Mouse (Mus musculus) E14TG2a.4 (cell line): Measurements from ENCODE around the gene Ext2.

Experiments
- CTCF ChIP-seq: conservative IDR thresholded peaks from 2 replicates; pipeline ENCODE4 v1.5.1; 2014; ENCODE audit warnings: low read length
- NANOG ChIP-seq: IDR thresholded peaks from 2 replicates; pipeline ENCODE4 v1.6.1; 2014; ENCODE audit warnings: borderline replicate concordance, low read length, mixed read lengths
- POU5F1 ChIP-seq: IDR thresholded peaks from 2 replicates; pipeline ENCODE4 v1.6.1; 2014; ENCODE audit warnings: low read length, borderline replicate concordance

- TF ChIP-seq CTCF (no peak), NANOG (no peak), POU5F1 (no peak)
These were observed 203.0 kb downstream of the Ext2 start for GRCm38 (mm10) chr2:93619208-93619849.
